Mouse (Mus musculus) testis, postnatal 10 days (tissue): Measurements from ENCODE around the gene Omt2b.
A peak's percentile ranks its signal among the peaks of the same experiment; 100 is the strongest.
"Not testable (repeated sequence)": the region's sequence is repeated elsewhere in the genome, so short reads cannot be mapped to it uniquely, and the experiment has no call there.

Source experiments
- DNase-seq: peaks from one replicate; pipeline ENCODE4 v3.0.0; 2021; ENCODE audit warnings: low spot score

Omt2b gene

GRCm38 (mm10) chr9:78351504-78352220 lies 24.3 kb downstream of the Omt2b start:
- DNase-seq, result no peak

- DNase-seq, result no peak
These were observed 27.5 kb downstream of the Omt2b start for GRCm38 (mm10) chr9:78354665-78355578.

GRCm38 (mm10) chr9:78355611-78356010 lies 28.2 kb downstream of the Omt2b start, which contains the start of gene Gsta2:
Gene Gsta2 (minus strand): TSS chr9:78355788.
- DNase-seq, result no peak

GRCm38 (mm10) chr9:78358053-78358452 lies 30.7 kb downstream of the Omt2b start:
- DNase-seq, result peak; percentile 86

GRCm38 (mm10) chr9:78359750-78360483 lies 32.5 kb downstream of the Omt2b start:
- DNase-seq, result no peak

GRCm38 (mm10) chr9:78360484-78360872 lies 33.1 kb downstream of the Omt2b start:
- DNase-seq, result no peak

GRCm38 (mm10) chr9:78363374-78363773 lies 36.0 kb downstream of the Omt2b start:
- DNase-seq, result no peak

GRCm38 (mm10) chr9:78364701-78365100 lies 37.3 kb downstream of the Omt2b start:
- DNase-seq, result no peak

GRCm38 (mm10) chr9:78365850-78366544 lies 38.6 kb downstream of the Omt2b start:
- DNase-seq, result no peak

GRCm38 (mm10) chr9:78367959-78368358 lies 40.6 kb downstream of the Omt2b start, which contains the start of gene Dppa5a:
Gene Dppa5a (minus strand): TSS chr9:78368177.
- not testable (repeated sequence) for DNase-seq

GRCm38 (mm10) chr9:78368671-78369293 lies 41.4 kb downstream of the Omt2b start:
- DNase-seq, result no peak

- no peak for DNase-seq
These were observed 42.0 kb downstream of the Omt2b start for GRCm38 (mm10) chr9:78369349-78369748.

GRCm38 (mm10) chr9:78369786-78370185 lies 42.4 kb downstream of the Omt2b start:
- DNase-seq, result no peak

GRCm38 (mm10) chr9:78371441-78371840 lies 44.1 kb downstream of the Omt2b start:
- DNase-seq, result no peak

- DNase-seq, result no peak
These were observed 45.6 kb downstream of the Omt2b start for GRCm38 (mm10) chr9:78372827-78373504.

GRCm38 (mm10) chr9:78374397-78374796 lies 47.0 kb downstream of the Omt2b start:
- DNase-seq, result no peak

GRCm38 (mm10) chr9:78374885-78375389 lies 47.5 kb downstream of the Omt2b start:
- no peak for DNase-seq

GRCm38 (mm10) chr9:78375486-78375885 lies 48.1 kb downstream of the Omt2b start:
- no peak for DNase-seq

GRCm38 (mm10) chr9:78377546-78377945 lies 50.2 kb downstream of the Omt2b start:
- no peak for DNase-seq

- DNase-seq, result peak; percentile 44
These were observed 50.9 kb downstream of the Omt2b start, which contains the start of gene Ooep for GRCm38 (mm10) chr9:78378113-78378785. Gene Ooep (minus strand): TSS chr9:78378725.
